9 mouse cellular contexts compared by ENCODE assay signal in the genomic region with DNA sequence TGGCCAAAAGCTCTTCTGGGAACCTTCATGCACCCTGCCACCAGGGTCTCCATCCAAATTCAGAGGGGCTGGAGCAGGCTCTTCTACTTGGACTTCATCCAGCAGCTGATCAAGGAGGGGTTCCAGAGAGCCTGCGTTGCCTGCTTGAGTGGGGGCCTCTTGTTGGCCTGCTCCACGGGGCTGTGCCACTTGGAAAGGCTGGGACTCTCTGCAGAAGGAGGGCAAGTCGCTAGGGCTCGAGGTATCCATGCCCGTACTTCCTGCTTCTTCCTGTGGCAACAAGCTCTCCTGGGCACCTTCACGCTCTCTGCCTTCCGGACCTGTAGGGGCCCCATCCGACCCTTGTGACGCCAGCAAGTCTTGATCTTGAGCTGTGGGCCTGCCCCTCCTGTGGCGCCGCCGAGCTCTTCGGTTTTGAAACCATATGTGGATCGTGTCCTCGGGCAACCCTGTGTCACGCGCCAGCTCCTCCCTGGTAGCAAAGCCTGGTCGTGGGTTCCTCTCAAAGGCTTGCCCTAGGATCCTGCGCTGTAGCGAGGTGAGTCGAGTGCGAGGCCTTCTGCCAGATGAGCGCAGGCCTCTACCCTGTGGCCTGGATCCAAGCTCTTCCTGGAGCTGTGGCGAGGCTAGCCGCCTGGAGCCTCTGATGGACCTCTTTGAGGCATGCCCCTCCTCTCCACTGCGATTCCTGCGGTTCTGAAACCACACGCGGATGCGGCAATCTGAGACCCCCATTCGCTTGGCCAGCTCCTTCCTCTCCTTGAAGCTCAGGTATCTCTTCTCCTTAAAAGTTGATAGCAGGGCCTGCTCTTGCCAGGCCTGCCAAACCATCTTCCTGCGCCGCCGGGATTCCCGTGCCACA. TPM values are rescaled to one million over a fixed set of nuclear protein-coding genes. Genes with fewer than 3 reads are reported as not detected.
A peak's percentile ranks its signal among the peaks of the same experiment; 100 is the strongest.
DNase-seq lines count a peak whose midpoint lies in the region; ATAC-seq lines count a peak whose summit lies in the region.
"Not testable (repeated sequence)": the region's sequence is repeated elsewhere in the genome, so short reads cannot be mapped to it uniquely, and the experiment has no call there.
"Had no signal": no experiment of that assay in that cellular context is flagged by ENCODE, and none has a peak within 500 bp of the region (broad histone marks: within the 10 kb centered on the region; RNA-seq: fewer than 3 reads in every experiment).

No protein-coding gene starts in this region.

- H3K9ac ChIP-seq in embryonic facial prominence, embryonic 11.5 days (replicated peaks; ENCODE audit: low read length); intestine, embryonic 16.5 days (ENCODE audit: low read depth, low read length): not testable (repeated sequence)

- not testable (repeated sequence) for H3K27me3 ChIP-seq in embryonic facial prominence, embryonic 11.5 days (ENCODE audit: control insufficient read depth, insufficient read depth, low read length); intestine, embryonic 16.5 days (replicated peaks; ENCODE audit: control insufficient read depth, insufficient read depth, low read length)

- H3K9me3 ChIP-seq in embryonic facial prominence, embryonic 11.5 days (replicated peaks; ENCODE audit: control insufficient read depth, low read length) = peaks cover 12% of the 10 kb centered on the region
- peaks cover 13% of the 10 kb centered on the region for H3K9me3 ChIP-seq in intestine, embryonic 16.5 days (ENCODE audit: control insufficient read depth, low read length)

- H3K4me2 ChIP-seq in embryonic facial prominence, embryonic 11.5 days (ENCODE audit: low read depth, low read length); intestine, embryonic 16.5 days (ENCODE audit: low read depth, low read length): not testable (repeated sequence)

- H3K4me3 ChIP-seq in embryonic facial prominence, embryonic 11.5 days (ENCODE audit: low read depth, low read length); intestine, embryonic 16.5 days (ENCODE audit: low read length): not testable (repeated sequence)

- WGBS in embryonic facial prominence, embryonic 11.5 days = 86% methylated on average over 33 of the region's 35 CpGs
- WGBS in intestine, embryonic 16.5 days = 87% methylated on average over 31 of the region's 35 CpGs

- peak; percentile 78 to 87 for DNase-seq in adrenal gland, adult 18-20 months (ENCODE audit: low spot score in 2 of 2)
- peak; percentile 29 for DNase-seq in embryonic facial prominence, embryonic 11.5 days (ENCODE audit: low spot score)
- peak; percentile 65 to 75 for DNase-seq in heart, adult 18-20 months
- peak; percentile 63 to 67 for DNase-seq in left cerebral cortex, postnatal 14 days (ENCODE audit: low spot score in 2 of 2)
- DNase-seq in right cerebral cortex, postnatal 25 days = peak; percentile 77
- DNase-seq in urinary bladder, postnatal 25 days (ENCODE audit: low spot score) = peak; percentile 82

- not testable (repeated sequence) for H3K4me1 ChIP-seq in embryonic facial prominence, embryonic 11.5 days (ENCODE audit: control insufficient read depth, insufficient read depth, low read length); intestine, embryonic 16.5 days (ENCODE audit: control insufficient read depth, insufficient read depth, low read length)

- H3K27ac ChIP-seq in embryonic facial prominence, embryonic 11.5 days (replicated peaks; ENCODE audit: low read depth, low read length); intestine, embryonic 16.5 days (ENCODE audit: low read length): not testable (repeated sequence)

- intact Hi-C loops in left cerebral cortex, postnatal 14 days (cut with DNase I) = not testable (repeated sequence)

- peak; percentile 89 for ATAC-seq in embryonic facial prominence, embryonic 11.5 days (replicated peaks; ENCODE audit: insufficient number of reproducible peaks, low FRiP score, low TSS enrichment, low read depth)
- ATAC-seq in intestine, embryonic 16.5 days = peak; percentile 79
- peak; percentile 48 for ATAC-seq in megakaryocyte progenitor cell, adult 5-6 weeks (replicated peaks; ENCODE audit: poor library complexity)

- H3K36me3 ChIP-seq in embryonic facial prominence, embryonic 11.5 days (replicated peaks; ENCODE audit: control insufficient read depth, insufficient read depth, low read depth, low read length); intestine, embryonic 16.5 days (ENCODE audit: control insufficient read depth, insufficient read depth, low read length): not testable (repeated sequence)

RNA-seq across cellular contexts. Expression of a gene that starts 0.5 kb away (rescaled TPM):
- total RNA-seq in adrenal gland, adult 18-20 months (2021) = not detected
- polyA plus RNA-seq in embryonic facial prominence, embryonic 11.5 days (2014; fragmentation: Nextera tagmentation; extraction: Ambion mirVana) = not detected in 2 replicates
- not detected for total RNA-seq in heart, adult 18-20 months (2021)
- polyA plus RNA-seq in intestine, embryonic 16.5 days (2015; fragmentation: Nextera tagmentation; extraction: Ambion mirVana) = not detected in 2 replicates
- not detected for total RNA-seq in left cerebral cortex, postnatal 14 days (2021)
- not detected in 2 replicates for total RNA-seq in megakaryocyte progenitor cell, adult 5-6 weeks (2015)
- not detected in 2 replicates for total RNA-seq in megakaryocyte progenitor cell, adult 5-6 weeks (2017)
- polyA plus RNA-seq: large intestine, adult 2 months had no signal

RNA-seq across cellular contexts. Expression of a gene that starts 4.5 kb away (rescaled TPM):
- total RNA-seq in adrenal gland, adult 18-20 months (2021) = not detected
- not detected in 2 replicates for polyA plus RNA-seq in embryonic facial prominence, embryonic 11.5 days (2014; fragmentation: Nextera tagmentation; extraction: Ambion mirVana)
- total RNA-seq in heart, adult 18-20 months (2021) = not detected
- polyA plus RNA-seq in intestine, embryonic 16.5 days (2015; fragmentation: Nextera tagmentation; extraction: Ambion mirVana) = not detected in 2 replicates
- not detected for total RNA-seq in left cerebral cortex, postnatal 14 days (2021)
- total RNA-seq in megakaryocyte progenitor cell, adult 5-6 weeks (2015) = not detected in 2 replicates
- not detected in 2 replicates for total RNA-seq in megakaryocyte progenitor cell, adult 5-6 weeks (2017)
- polyA plus RNA-seq: large intestine, adult 2 months had no signal

RNA-seq across cellular contexts. Expression of a gene that starts 7.3 kb away (rescaled TPM):
- not detected for total RNA-seq in adrenal gland, adult 18-20 months (2021)
- not detected in 2 replicates for polyA plus RNA-seq in embryonic facial prominence, embryonic 11.5 days (2014; fragmentation: Nextera tagmentation; extraction: Ambion mirVana)
- total RNA-seq in heart, adult 18-20 months (2021) = not detected
- not detected in 2 replicates for polyA plus RNA-seq in intestine, embryonic 16.5 days (2015; fragmentation: Nextera tagmentation; extraction: Ambion mirVana)
- not detected for total RNA-seq in left cerebral cortex, postnatal 14 days (2021)
- not detected in 2 replicates for total RNA-seq in megakaryocyte progenitor cell, adult 5-6 weeks (2015)
- total RNA-seq in megakaryocyte progenitor cell, adult 5-6 weeks (2017) = not detected in 2 replicates
- polyA plus RNA-seq: large intestine, adult 2 months had no signal

RNA-seq across cellular contexts. Expression of a gene that starts 23.3 kb away (rescaled TPM):
- 10 to 100 TPM; 26.5 to 29.2 TPM for total RNA-seq in adrenal gland, adult 18-20 months (2021)
- 45.9 and 47.2 TPM in 2 replicates for polyA plus RNA-seq in embryonic facial prominence, embryonic 11.5 days (2014; fragmentation: Nextera tagmentation; extraction: Ambion mirVana)
- 10 to 100 TPM; 30.4 to 31.0 TPM for total RNA-seq in heart, adult 18-20 months (2021)
- polyA plus RNA-seq in intestine, embryonic 16.5 days (2015; fragmentation: Nextera tagmentation; extraction: Ambion mirVana) = 59.6 and 65.4 TPM in 2 replicates
- 10 to 100 TPM; 76.6 to 79.4 TPM for total RNA-seq in left cerebral cortex, postnatal 14 days (2021)
- total RNA-seq in megakaryocyte progenitor cell, adult 5-6 weeks (2015) = 41.4 and 45.6 TPM in 2 replicates
- 39.4 and 47.6 TPM in 2 replicates for total RNA-seq in megakaryocyte progenitor cell, adult 5-6 weeks (2017)

Comparison
In these comparisons a context has a peak if more than half of its experiments do, and no peak if none do; other contexts are left out.
1. DNase-seq: peak in every context shown above with its lines; median percentile 82 in adrenal gland, adult 18-20 months; 82 in urinary bladder, postnatal 25 days; 77 in right cerebral cortex, postnatal 25 days; 70 in heart, adult 18-20 months; 65 in left cerebral cortex, postnatal 14 days; 29 in embryonic facial prominence, embryonic 11.5 days.